Mouse (Mus musculus): ENCODE measurements around the gene Olfr1337.
"Not testable (repeated sequence)": the region's sequence is repeated elsewhere in the genome, so short reads cannot be mapped to it uniquely, and the experiment has no call there.

The Olfr1337 gene

GRCm38 (mm10) chr4:118782486-118782885, at the start of gene Olfr1337:
TSS of gene Olfr1337 (minus strand) at chr4:118782586.
- no peak for DNase-seq (ENCODE audit: low spot score)

GRCm38 (mm10) chr4:118818921-118819320, 36.5 kb upstream of the Olfr1337 start:
- no peak for DNase-seq (ENCODE audit: low spot score)

GRCm38 (mm10) chr4:118809844-118810243, 27.5 kb upstream of the Olfr1337 start, which contains the start of gene Olfr1335:
TSS of gene Olfr1335 (minus strand) at chr4:118809944.
- DNase-seq (ENCODE audit: low spot score) = no peak

GRCm38 (mm10) chr4:118792796-118793195, 10.4 kb upstream of the Olfr1337 start:
- DNase-seq (ENCODE audit: low spot score) = not testable (repeated sequence)

GRCm38 (mm10) chr4:118758637-118759036, 23.7 kb downstream of the Olfr1337 start, which contains the start of gene Olfr1338:
TSS of gene Olfr1338 (minus strand) at chr4:118758737.
- DNase-seq (ENCODE audit: low spot score) = no peak

- DNase-seq (ENCODE audit: low spot score) = no peak
These were observed 40.5 kb downstream of the Olfr1337 start for GRCm38 (mm10) chr4:118741881-118742280.

- no peak for DNase-seq (ENCODE audit: low spot score)
These were observed 41.2 kb downstream of the Olfr1337 start for GRCm38 (mm10) chr4:118740988-118741698.

GRCm38 (mm10) chr4:118739574-118739973, 42.8 kb downstream of the Olfr1337 start:
- DNase-seq (ENCODE audit: low spot score) = no peak

GRCm38 (mm10) chr4:118731875-118732274, 50.5 kb downstream of the Olfr1337 start, which contains the start of gene Olfr1339:
TSS of gene Olfr1339 (plus strand) at chr4:118732175.
- no peak for DNase-seq (ENCODE audit: low spot score)
